Mouse (Mus musculus) intestine, embryonic 16.5 days (tissue): ENCODE results near the gene Nfkbia. TPM values are rescaled to one million over a fixed set of nuclear protein-coding genes. Genes with fewer than 3 reads are reported as not detected.

Experiments used
- ATAC-seq: fragments of 200-750 bp; cut with Nextera tagmentation; 2 replicates; pipeline ENCODE4 v1.8.0; 2017; ENCODE audit warnings: moderate TSS enrichment, moderate library complexity
- H3K27ac ChIP-seq: fragments of 300-500 bp; sonication (generic); 2 replicates; pipeline ENCODE4 v1.5.1; 2014; ENCODE audit warnings: mild to moderate bottlenecking, low read length
- H3K27me3 ChIP-seq: fragments of 300-500 bp; sonication (generic); replicated peaks from 2 replicates; pipeline ENCODE4 v1.6.1; 2014; ENCODE audit warnings: low read length, control low read depth, mixed read lengths; ENCODE audit not compliant: control insufficient read depth, insufficient read depth
- H3K36me3 ChIP-seq: fragments of 300-500 bp; sonication (generic); 2 replicates; pipeline ENCODE4 v1.6.1; 2014; ENCODE audit warnings: low read length, control low read depth; ENCODE audit not compliant: control insufficient read depth, insufficient read depth
- H3K4me1 ChIP-seq: fragments of 300-500 bp; sonication (generic); 2 replicates; pipeline ENCODE4 v1.6.1; 2014; ENCODE audit warnings: low read length, control low read depth, mixed read lengths; ENCODE audit not compliant: control insufficient read depth, insufficient read depth
- H3K4me2 ChIP-seq: fragments of 300-500 bp; sonication (generic); 2 replicates; pipeline ENCODE4 v1.6.1; 2014; ENCODE audit warnings: low read depth, low read length, control low read depth
- H3K4me3 ChIP-seq: fragments of 300-500 bp; sonication (generic); 2 replicates; pipeline ENCODE4 v1.5.1; 2014; ENCODE audit warnings: mild to moderate bottlenecking, low read length
- H3K9ac ChIP-seq: fragments of 300-500 bp; sonication (generic); 2 replicates; pipeline ENCODE4 v1.6.1; 2014; ENCODE audit warnings: low read depth, low read length
- H3K9me3 ChIP-seq: fragments of 300-500 bp; sonication (generic); 2 replicates; pipeline ENCODE4 v1.6.1; 2016; ENCODE audit warnings: low read length, control low read depth; ENCODE audit not compliant: control insufficient read depth
- WGBS: fragments of 180-500 bp; shearing (Covaris S2); extraction: QIAGEN DNeasy Blood & Tissue Kit; methylation state at CpG from one replicate; pipeline ENCODE4 v1.1.7; 2014; 5-methylcytosine and 5-hydroxymethylcytosine counted together
- polyA plus RNA-seq: library from polyadenylated mRNA; unstranded; fragments of >200 nt; fragmentation: Nextera tagmentation; extraction: Ambion mirVana; gene quantifications from 2 replicates; pipeline ENCODE4 v1.2.1, GENCODE M21; 2015

Gene Nfkbia
- polyA plus RNA-seq, 1 experiment from 2014 or later: 83.8 TPM

GRCm38 (mm10) chr12:55491516-55492183, 797 bp downstream of the Nfkbia start:
- H3K4me1 ChIP-seq: peaks cover 31% of the 10 kb centered on the region
- H3K9me3 ChIP-seq: no peaks in the 10 kb centered on the region
- no peaks in the 10 kb centered on the region for H3K27me3 ChIP-seq
- peak overlapping the region; percentile 88 for H3K4me2 ChIP-seq
- peak; percentile 88 for ATAC-seq
- WGBS: 1% methylated on average over 28 of the region's 57 CpGs
- H3K36me3 ChIP-seq: peaks cover 12% of the 10 kb centered on the region
- H3K9ac ChIP-seq: peak overlapping the region; percentile 99
- peak overlapping the region; percentile 100 for H3K27ac ChIP-seq
- peak overlapping the region; percentile 87 for H3K4me3 ChIP-seq

- Histone ChIP-seq H3K4me1 (peaks cover 32% of the 10 kb centered on the region), H3K4me2 (peak overlapping the region; percentile 88), H3K9me3 (no peaks in the 10 kb centered on the region), H3K27ac (peak overlapping the region; percentile 100), H3K9ac (peak overlapping the region; percentile 99), H3K36me3 (peaks cover 16% of the 10 kb centered on the region), H3K4me3 (peak overlapping the region; percentile 87), H3K27me3 (no peaks in the 10 kb centered on the region)
- ATAC-seq: 0 out of 2 replicates have a peak, but pooled peaks have one; percentile 0
- 69% methylated on average over 13 of the region's 13 CpGs for WGBS
These were observed 1.6 kb downstream of the Nfkbia start for GRCm38 (mm10) chr12:55490722-55491449.

GRCm38 (mm10) chr12:55489986-55490721, 2.3 kb downstream of the Nfkbia start:
- peaks cover 16% of the 10 kb centered on the region for H3K36me3 ChIP-seq
- peak overlapping the region; percentile 87 for H3K4me3 ChIP-seq
- H3K9ac ChIP-seq: peak overlapping the region; percentile 6; the same call in 1 of the 2 replicates
- peaks cover 32% of the 10 kb centered on the region for H3K4me1 ChIP-seq
- H3K4me2 ChIP-seq: peak overlapping the region; percentile 88
- WGBS: 70% methylated on average over 14 of the region's 14 CpGs
- peak overlapping the region; percentile 23; the same call in 1 of the 2 replicates for H3K27ac ChIP-seq
- H3K9me3 ChIP-seq: no peaks in the 10 kb centered on the region
- ATAC-seq: no peak
- H3K27me3 ChIP-seq: no peaks in the 10 kb centered on the region

DNA sequence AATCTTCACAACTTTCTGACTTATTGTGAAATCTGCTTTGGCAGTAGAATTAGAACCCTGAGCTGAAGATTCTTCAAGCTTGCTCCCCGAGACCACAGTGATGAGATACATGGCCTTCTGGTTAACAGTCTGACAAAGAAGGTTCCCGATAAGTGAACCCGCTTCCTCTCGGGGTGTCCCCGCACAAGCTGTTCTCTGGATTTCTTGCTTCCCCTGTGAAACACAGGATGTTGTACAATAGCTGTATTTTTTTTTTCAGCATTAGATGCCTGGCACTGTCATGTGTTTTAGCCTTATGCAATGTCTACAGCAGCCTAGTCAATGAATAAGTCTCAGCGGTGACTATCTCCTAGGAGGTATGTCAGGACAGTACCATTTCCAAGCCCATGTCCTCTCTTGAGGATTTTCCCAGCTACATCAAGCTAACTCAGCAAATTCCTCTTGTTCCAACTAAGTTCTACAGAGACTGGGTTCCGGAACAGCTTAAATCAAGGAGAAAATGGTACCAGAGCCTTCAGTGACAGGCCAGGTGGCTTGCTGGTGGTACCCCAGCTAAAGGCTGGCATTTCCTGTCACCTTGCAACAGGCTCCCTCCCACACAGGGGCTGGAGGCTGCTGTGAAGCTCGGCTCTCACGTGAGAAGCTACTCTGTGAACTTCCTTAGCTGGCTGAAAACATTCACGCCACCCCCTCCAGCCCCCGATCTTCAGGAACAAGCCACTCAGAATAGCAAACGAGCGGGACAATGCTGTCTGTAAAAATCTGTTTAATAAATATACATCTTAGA, 3.6 kb downstream of the Nfkbia start:
- no peak overlapping the region for H3K4me2 ChIP-seq
- no peak overlapping the region for H3K9ac ChIP-seq
- H3K4me1 ChIP-seq: peaks cover 32% of the 10 kb centered on the region
- no peak for ATAC-seq
- H3K27me3 ChIP-seq: no peaks in the 10 kb centered on the region
- H3K36me3 ChIP-seq: peaks cover 16% of the 10 kb centered on the region
- H3K27ac ChIP-seq: no peak overlapping the region
- H3K4me3 ChIP-seq: no peak overlapping the region
- H3K9me3 ChIP-seq: no peaks in the 10 kb centered on the region
- WGBS: 80% methylated on average over 13 of the region's 13 CpGs

DNA sequence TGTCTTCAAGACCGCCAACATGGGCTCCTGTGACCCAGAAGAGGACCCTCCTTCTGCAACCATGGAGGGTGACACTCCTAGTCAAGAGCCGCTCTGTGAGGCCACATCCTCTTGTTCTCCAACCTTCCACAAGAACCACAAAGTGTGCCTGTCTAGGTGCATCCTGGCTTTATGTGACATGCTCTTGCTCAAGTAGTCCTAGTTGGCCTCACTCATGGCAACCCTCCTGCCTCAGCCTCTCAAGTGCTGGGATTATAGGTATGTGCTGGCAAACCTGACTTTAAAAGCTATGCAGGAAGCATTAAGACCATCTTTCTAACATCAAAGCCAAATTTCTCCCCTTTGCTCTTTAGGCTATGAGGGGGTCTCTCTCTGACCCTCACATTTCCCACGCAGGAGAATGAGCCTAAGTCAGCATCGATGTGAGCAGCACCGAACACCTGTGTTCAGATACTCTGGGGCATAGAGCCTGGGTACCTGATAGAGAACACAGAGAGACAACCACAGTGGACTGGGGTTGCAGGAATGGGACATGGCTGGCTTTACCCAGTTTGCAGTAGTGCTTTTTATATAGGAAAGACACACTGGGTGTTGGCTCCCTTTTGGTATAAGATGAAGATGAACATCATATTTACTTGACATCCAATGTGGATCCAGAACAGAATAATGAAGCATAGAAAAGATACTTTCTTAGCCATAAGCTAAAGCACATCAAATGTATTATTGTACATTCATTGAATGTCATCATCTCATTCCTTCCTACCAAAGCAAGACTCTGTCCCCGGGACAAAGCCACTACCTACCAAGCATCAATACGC, 4.4 kb downstream of the Nfkbia start:
- ATAC-seq: no peak
- H3K36me3 ChIP-seq: peaks cover 16% of the 10 kb centered on the region
- H3K9me3 ChIP-seq: no peaks in the 10 kb centered on the region
- no peak overlapping the region for H3K27ac ChIP-seq
- no peak overlapping the region for H3K9ac ChIP-seq
- no peaks in the 10 kb centered on the region for H3K27me3 ChIP-seq
- H3K4me3 ChIP-seq: no peak overlapping the region
- 95% methylated on average over 7 of the region's 7 CpGs for WGBS
- no peak overlapping the region for H3K4me2 ChIP-seq
- peaks cover 24% of the 10 kb centered on the region for H3K4me1 ChIP-seq

DNA sequence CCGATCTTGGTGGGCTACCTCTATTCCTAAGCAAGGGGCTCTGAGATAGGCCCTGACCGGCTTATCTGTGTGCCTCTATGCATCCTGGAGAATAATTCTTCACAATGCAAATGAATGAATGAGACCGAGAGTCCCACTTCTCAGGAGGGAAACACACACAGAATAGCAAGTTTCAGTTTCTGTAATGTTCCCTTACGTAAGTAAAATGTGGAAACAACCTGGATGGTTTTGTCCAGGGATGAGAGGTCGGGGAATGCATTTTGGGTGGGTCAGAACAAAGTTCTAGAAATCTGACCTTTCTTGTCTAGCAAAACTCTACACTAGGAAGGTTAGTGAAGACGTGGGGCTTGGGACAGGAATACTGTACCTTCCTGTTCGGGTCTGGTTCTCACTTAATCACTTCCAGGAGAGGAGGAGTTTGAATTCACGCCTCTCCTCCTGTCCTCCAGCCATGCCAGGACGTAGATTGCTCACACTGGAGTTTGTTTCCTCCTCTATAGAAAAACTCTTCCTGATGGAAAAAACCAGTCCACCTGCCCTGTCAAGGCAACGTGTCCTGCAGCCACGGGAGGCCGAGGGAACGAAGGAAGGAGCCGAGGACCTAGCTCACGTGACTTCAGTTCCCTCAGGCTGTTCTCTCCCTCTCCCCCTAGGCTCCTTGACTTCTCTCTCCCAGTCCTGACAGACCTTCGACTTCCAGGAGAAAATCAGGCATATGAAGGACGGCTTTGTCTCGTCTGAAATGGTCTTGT, 5.3 kb downstream of the Nfkbia start:
- 63% methylated on average over 18 of the region's 18 CpGs for WGBS
- peaks cover 16% of the 10 kb centered on the region for H3K36me3 ChIP-seq
- no peaks in the 10 kb centered on the region for H3K9me3 ChIP-seq
- H3K4me2 ChIP-seq: no peak overlapping the region
- H3K4me1 ChIP-seq: peaks cover 23% of the 10 kb centered on the region
- ATAC-seq: no peak
- peak overlapping the region; percentile 16; the same call in 1 of the 2 replicates for H3K27ac ChIP-seq
- no peaks in the 10 kb centered on the region for H3K27me3 ChIP-seq
- no peak overlapping the region for H3K4me3 ChIP-seq
- H3K9ac ChIP-seq: no peak overlapping the region

DNA sequence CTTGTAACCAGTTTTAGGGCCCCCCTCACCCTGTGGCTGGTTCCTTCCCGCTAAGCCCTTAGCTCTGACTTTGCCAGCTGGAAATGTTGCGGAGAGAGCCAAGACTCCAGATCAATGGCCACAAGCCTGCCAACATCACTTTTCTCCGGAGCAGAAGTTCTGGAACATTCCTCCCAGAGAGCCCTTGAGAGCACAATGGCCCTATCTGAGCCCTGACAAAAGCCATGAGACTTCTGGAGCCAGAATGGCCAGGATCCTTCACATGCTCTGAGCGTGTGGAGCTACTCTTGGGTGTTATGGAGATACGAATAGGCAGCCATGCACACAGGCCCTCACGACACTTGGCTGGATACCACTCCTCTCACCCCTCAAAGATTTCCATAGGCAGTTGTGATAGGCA, 7.6 kb downstream of the Nfkbia start:
- 93% methylated on average over 6 of the region's 6 CpGs for WGBS
- ATAC-seq: no peak

More for the DNA sequence above, 7.6 kb downstream of the Nfkbia start:
- H3K9ac ChIP-seq: no peak overlapping the region
- H3K4me1 ChIP-seq: peaks cover 9% of the 10 kb centered on the region; the same call in 1 of the 2 replicates
- peaks cover 7% of the 10 kb centered on the region for H3K36me3 ChIP-seq
- H3K27me3 ChIP-seq: no peaks in the 10 kb centered on the region
- H3K9me3 ChIP-seq: no peaks in the 10 kb centered on the region
- H3K4me3 ChIP-seq: no peak overlapping the region
- no peak overlapping the region for H3K27ac ChIP-seq
- H3K4me2 ChIP-seq: no peak overlapping the region
